Mouse (Mus musculus) cortical plate, adult 2 months (tissue): ENCODE results near the gene Umad1.

ENCODE experiments used
- CTCF ChIP-seq: fragments of 200-500 bp; IDR thresholded peaks from 2 replicates; pipeline ENCODE4 v1.5.1; 2011; ENCODE audit warnings: mild to moderate bottlenecking, control low read depth, low read length; ENCODE audit not compliant: insufficient read depth; ENCODE audit errors: extremely low read depth
- POLR2A ChIP-seq: fragments of 200-500 bp; IDR thresholded peaks from 2 replicates; pipeline ENCODE4 v1.6.1; 2011; ENCODE audit warnings: mild to moderate bottlenecking, low read length, control low read depth; ENCODE audit not compliant: insufficient read depth; ENCODE audit errors: extremely low read depth

DNA sequence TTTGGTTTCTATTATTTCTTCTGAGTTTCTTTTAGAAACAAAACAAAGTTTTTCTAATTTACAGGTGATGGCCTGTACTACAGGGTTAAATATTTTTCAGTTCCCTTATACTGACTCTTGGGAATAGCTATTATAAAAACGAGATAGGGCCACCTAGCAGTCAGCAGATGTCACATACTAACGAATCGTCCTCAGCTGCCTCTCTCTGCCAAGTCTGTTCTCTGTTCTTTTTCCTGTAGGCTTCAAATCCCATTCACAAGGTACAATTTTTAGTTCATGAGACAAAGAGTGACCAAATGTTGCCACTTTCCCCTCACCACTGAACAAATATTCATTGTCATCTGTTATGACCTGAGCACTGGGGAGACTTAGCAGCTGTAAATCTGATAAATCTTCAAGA, 244.9 kb downstream of the Umad1 start:
- TF ChIP-seq CTCF (no peak), POLR2A (no peak)
